In the genomic region with DNA sequence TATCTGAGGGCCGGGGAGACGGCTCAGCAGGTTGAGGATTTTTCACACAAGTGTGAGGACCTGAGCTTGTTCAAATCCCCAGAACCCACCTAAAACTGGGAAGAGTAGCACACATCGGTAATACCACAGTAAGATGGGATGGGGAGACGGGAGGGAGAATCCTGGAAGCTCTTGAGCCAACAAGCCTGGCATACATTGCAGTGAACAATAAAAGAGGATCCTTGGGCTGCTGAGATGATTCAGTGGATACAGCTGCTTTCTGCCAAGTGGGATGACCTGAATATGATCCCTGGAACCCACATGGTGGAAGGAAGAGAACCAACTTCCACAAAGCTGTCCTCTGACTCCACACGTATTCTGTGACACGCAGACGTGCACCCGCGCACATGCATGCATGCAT, we compare ENCODE assay signal across 22 mouse cellular contexts.
A peak's percentile ranks its signal among the peaks of the same experiment; 100 is the strongest.
DNase-seq lines count a peak whose midpoint lies in the region; ATAC-seq and TF ChIP-seq lines count a peak whose summit lies in the region.
"Had no signal": no experiment of that assay in that cellular context is flagged by ENCODE, and none has a peak within 500 bp of the region (broad histone marks: within the 10 kb centered on the region; RNA-seq: fewer than 3 reads in every experiment).

No protein-coding gene starts in this region.

- TF ChIP-seq CTCF in olfactory bulb, adult 2 months (IDR thresholded peaks at IDR 0.05; ENCODE audit: insufficient read depth, low read depth, low read length) = no peak

- H3K9me3 ChIP-seq in lung, embryonic 15.5 days = no peaks in the 10 kb centered on the region
- H3K9me3 ChIP-seq: embryonic facial prominence, embryonic 10.5 days; forebrain, embryonic 13.5 days; heart, embryonic 13.5 days; hindbrain, embryonic 15.5 days had no signal

- DNase-seq in adrenal gland, adult (ENCODE audit: inconsistent age in 2 of 2, low spot score in 1 of 2) = peak; percentile 66 to 86
- DNase-seq in adrenal gland, adult 18-20 months (ENCODE audit: low spot score in 2 of 2) = no peak
- DNase-seq in lung, postnatal 25 days (ENCODE audit: low spot score) = no peak
- DNase-seq in gastrocnemius, adult 8-10 months (ENCODE audit: low spot score in 2 of 2) = no peak
- DNase-seq in cerebellum, adult 11 months = no peak
- DNase-seq: B cell, adult 2 months; cerebellum, adult 2 months; cerebellum, postnatal 10 days; gastrocnemius, adult 2 months; gastrocnemius, postnatal 36 days; heart, adult 11 months; heart, postnatal 36 days had no signal

- ATAC-seq in lung, embryonic 15.5 days (ENCODE audit: borderline replicate concordance, extremely low read depth, low FRiP score, low TSS enrichment) = no peak
- ATAC-seq: activated CD4-positive, CD25-positive, alpha-beta regulatory T cell, adult 4 months; CD4-positive, CD25-positive, alpha-beta regulatory T cell, adult 4 months; forebrain, embryonic 13.5 days; intestine, embryonic 16.5 days had no signal

- 82% methylated on average over 9 of the region's 9 CpGs for WGBS in lung, embryonic 15.5 days
- 71% methylated on average over 9 of the region's 9 CpGs for WGBS in olfactory bulb, adult 2 months

- H3K36me3 ChIP-seq in lung, embryonic 15.5 days = no peaks in the 10 kb centered on the region
- H3K36me3 ChIP-seq: embryonic facial prominence, embryonic 10.5 days; G1E; heart, embryonic 13.5 days; hindbrain, embryonic 15.5 days had no signal

- peaks cover 60% of the 10 kb centered on the region for H3K4me1 ChIP-seq in lung, embryonic 15.5 days
- H3K4me1 ChIP-seq in olfactory bulb, adult 2 months (ENCODE audit: control insufficient read depth, insufficient read depth, low read length) = peaks cover 41% of the 10 kb centered on the region

- no peak overlapping the region for H3K4me3 ChIP-seq in lung, embryonic 15.5 days
- H3K4me3 ChIP-seq in olfactory bulb, adult 2 months (ENCODE audit: insufficient read depth, low read depth, low read length) = no peak overlapping the region
- H3K4me3 ChIP-seq: embryonic facial prominence, embryonic 10.5 days; forebrain, embryonic 13.5 days; gastrocnemius, adult 2 months; heart, embryonic 13.5 days; hindbrain, embryonic 15.5 days had no signal

- no peak overlapping the region for H3K4me2 ChIP-seq in lung, embryonic 15.5 days
- H3K4me2 ChIP-seq: forebrain, embryonic 13.5 days; heart, embryonic 13.5 days; hindbrain, embryonic 15.5 days had no signal

- TF ChIP-seq POLR2A in olfactory bulb, adult 2 months (IDR thresholded peaks at IDR 0.05; ENCODE audit: insufficient read depth, low read depth, low read length) = no peak

- no peak overlapping the region for H3K9ac ChIP-seq in lung, embryonic 15.5 days
- H3K9ac ChIP-seq: forebrain, embryonic 13.5 days; heart, embryonic 13.5 days; hindbrain, embryonic 15.5 days had no signal

- no peaks in the 10 kb centered on the region for H3K27me3 ChIP-seq in lung, embryonic 15.5 days

- peak overlapping the region; percentile 80; the same call in 1 of the 2 replicates for H3K27ac ChIP-seq in lung, embryonic 15.5 days
- H3K27ac ChIP-seq in olfactory bulb, adult 2 months (ENCODE audit: insufficient read depth, low read depth, low read length) = peak overlapping the region; percentile 66
- H3K27ac ChIP-seq: embryonic facial prominence, embryonic 10.5 days; forebrain, embryonic 13.5 days; gastrocnemius, adult 2 months; heart, embryonic 13.5 days; hindbrain, embryonic 15.5 days had no signal

Comparison
In these comparisons a context has a peak if more than half of its experiments do, and no peak if none do; other contexts are left out.
1. DNase-seq: peak in adrenal gland, adult (2 of 2); none in adrenal gland, adult 18-20 months (0 of 2), lung, postnatal 25 days (single experiment), gastrocnemius, adult 8-10 months (0 of 2) and cerebellum, adult 11 months (single experiment).